Mouse (Mus musculus) CD4-positive naive resting alpha-beta T cell, adult 57 days (primary cell): Measurements from ENCODE around the gene Trem2. TPM values are rescaled to one million over a fixed set of nuclear protein-coding genes. Genes with fewer than 3 reads are reported as not detected.

ENCODE experiments used
- total RNA-seq: library from RNA; stranded (reverse); gene quantifications from one replicate; pipeline ENCODE4 v1.2.4, GENCODE M21; 2023

Gene Trem2
- not detected for total RNA-seq

GRCm38 (mm10) chr17:48346231-48346630 lies at the start of gene Trem2:
TSS of gene Trem2 (plus strand) at chr17:48346401.

GRCm38 (mm10) chr17:48299203-48299602 lies 47.0 kb upstream of the Trem2 start, which contains the start of gene Treml2:
TSS of gene Treml2 (plus strand) at chr17:48299498.

GRCm38 (mm10) chr17:48315905-48316579 lies 30.2 kb upstream of the Trem2 start, which contains the start of gene B430306N03Rik:
TSS of gene B430306N03Rik (plus strand) at chr17:48316141.

GRCm38 (mm10) chr17:48359616-48360015 lies 13.4 kb downstream of the Trem2 start, which contains the start of gene Treml1:
TSS of gene Treml1 (plus strand) at chr17:48359916.

Other genes with a start within 250 kb of the Trem2 start
- not detected for gene 9830107B12Rik, start 200.1 kb upstream of the Trem2 start, total RNA-seq
- gene A530064D06Rik, start 179.1 kb upstream of the Trem2 start, total RNA-seq: not detected
- 1.3 TPM for gene Trem1, start 113.6 kb upstream of the Trem2 start, total RNA-seq
- gene Trem3, start 98.6 kb upstream of the Trem2 start, total RNA-seq: not detected
- gene Treml4, start 82.1 kb upstream of the Trem2 start, total RNA-seq: 4.6 TPM
- 98.5 TPM for gene Treml2, start 46.9 kb upstream of the Trem2 start, total RNA-seq
- gene B430306N03Rik, start 30.3 kb upstream of the Trem2 start, total RNA-seq: 5.4 TPM
- not detected for gene Treml1, start 13.5 kb downstream of the Trem2 start, total RNA-seq
- gene Nfya, start 63.5 kb downstream of the Trem2 start, total RNA-seq: 74.7 TPM
- gene Oard1, start 63.6 kb downstream of the Trem2 start, total RNA-seq: 25.7 TPM
- 2.0 TPM for gene Apobec2, start 86.5 kb downstream of the Trem2 start, total RNA-seq
- gene Tspo2, start 105.1 kb downstream of the Trem2 start, total RNA-seq: not detected
- gene Unc5cl, start 108.5 kb downstream of the Trem2 start, total RNA-seq: 12.2 TPM